16 mouse cellular contexts compared by ENCODE assay signal in genomic region chr17:31606424-31606823, GRCm38 (mm10). TPM values are rescaled to one million over a fixed set of nuclear protein-coding genes. Genes with fewer than 3 reads are reported as not detected.
DNase-seq lines count a peak whose midpoint lies in the region; ATAC-seq and TF ChIP-seq lines count a peak whose summit lies in the region.
"Had no signal": no experiment of that assay in that cellular context is flagged by ENCODE, and none has a peak within 500 bp of the region (broad histone marks: within the 10 kb centered on the region; RNA-seq: fewer than 3 reads in every experiment).

No protein-coding gene starts in this region.

- TF ChIP-seq CTCF in left cerebral cortex, adult 2 months (IDR thresholded peaks at IDR 0.05) = peak; percentile 41
- TF ChIP-seq CTCF in stomach, postnatal 0 days (IDR thresholded peaks at IDR 0.05; ENCODE audit: low read depth) = peak; percentile 54

- ATAC-seq in CD4-positive, CD25-positive, alpha-beta regulatory T cell, adult 4 months = no peak
- ATAC-seq in stomach, postnatal 0 days (ENCODE audit: low FRiP score, low TSS enrichment) = no peak
- no peak for ATAC-seq in kidney, embryonic 14.5 days (ENCODE audit: low FRiP score, low TSS enrichment)

- WGBS in stomach, postnatal 0 days = 83% methylated on average over 7 of the region's 7 CpGs
- 83% methylated on average over 7 of the region's 7 CpGs for WGBS in kidney, embryonic 14.5 days

- H3K27ac ChIP-seq in left cerebral cortex, adult 2 months = no peak overlapping the region
- no peak overlapping the region for H3K27ac ChIP-seq in stomach, postnatal 0 days (replicated peaks)
- no peak overlapping the region for H3K27ac ChIP-seq in kidney, embryonic 14.5 days (ENCODE audit: low read depth, low read length)
- H3K27ac ChIP-seq: embryonic facial prominence, embryonic 10.5 days; heart, embryonic 15.5 days; hindbrain, embryonic 12.5 days; liver, embryonic 13.5 days had no signal

- no peak overlapping the region for H3K4me2 ChIP-seq in stomach, postnatal 0 days (replicated peaks; ENCODE audit: low read depth)
- H3K4me2 ChIP-seq in kidney, embryonic 14.5 days (replicated peaks; ENCODE audit: low read depth, low read length) = no peak overlapping the region
- H3K4me2 ChIP-seq: heart, embryonic 15.5 days; hindbrain, embryonic 12.5 days; liver, embryonic 13.5 days had no signal

- H3K9me3 ChIP-seq in stomach, postnatal 0 days (ENCODE audit: control insufficient read depth, low read length) = no peaks in the 10 kb centered on the region
- no peaks in the 10 kb centered on the region for H3K9me3 ChIP-seq in kidney, embryonic 14.5 days (ENCODE audit: control insufficient read depth, low read length)
- H3K9me3 ChIP-seq: embryonic facial prominence, embryonic 10.5 days; heart, embryonic 15.5 days; hindbrain, embryonic 12.5 days; liver, embryonic 13.5 days; megakaryocyte, embryonic 14.5 days had no signal

- peaks cover 16% of the 10 kb centered on the region for H3K36me3 ChIP-seq in stomach, postnatal 0 days (ENCODE audit: control insufficient read depth, insufficient read depth, low read length)
- H3K36me3 ChIP-seq in kidney, embryonic 14.5 days (ENCODE audit: control insufficient read depth, insufficient read depth, low read length) = peaks cover 35% of the 10 kb centered on the region

- intact Hi-C loops in left cerebral cortex, adult 2 months (cut with DNase I) = no loop called here

- H3K4me1 ChIP-seq in stomach, postnatal 0 days (replicated peaks; ENCODE audit: control insufficient read depth, insufficient read depth) = no peaks in the 10 kb centered on the region
- no peaks in the 10 kb centered on the region for H3K4me1 ChIP-seq in kidney, embryonic 14.5 days (ENCODE audit: control insufficient read depth, insufficient read depth, low read length)
- H3K4me1 ChIP-seq: embryonic facial prominence, embryonic 10.5 days; hindbrain, embryonic 12.5 days; megakaryocyte, embryonic 14.5 days had no signal

- DNase-seq in CD4-positive, CD25-positive, alpha-beta regulatory T cell, adult 2 months (ENCODE audit: low read depth, low spot score) = peak; percentile 22
- no peak for DNase-seq in left cerebral cortex, adult 2 months (ENCODE audit: extremely low spot score in 1 of 2, low spot score in 2 of 2)
- DNase-seq in left cerebral cortex, adult 18-20 months (ENCODE audit: low spot score in 2 of 2) = no peak
- DNase-seq in right cerebral cortex, postnatal 4 days = peak; percentile 32
- no peak for DNase-seq in right cerebral cortex, postnatal 36 days (ENCODE audit: low spot score in 2 of 2)
- no peak for DNase-seq in stomach, postnatal 0 days (ENCODE audit: low spot score)
- DNase-seq: cerebellum, adult 9-10 months; liver, embryonic 13.5 days; right cerebral cortex, adult 18-20 months had no signal

- H3K4me3 ChIP-seq in left cerebral cortex, adult 2 months = no peak overlapping the region
- H3K4me3 ChIP-seq in stomach, postnatal 0 days (ENCODE audit: low read depth, low read length) = no peak overlapping the region
- no peak overlapping the region for H3K4me3 ChIP-seq in kidney, embryonic 14.5 days (ENCODE audit: low read length)
- H3K4me3 ChIP-seq: embryonic facial prominence, embryonic 10.5 days; heart, embryonic 15.5 days; hindbrain, embryonic 12.5 days; liver, embryonic 13.5 days; megakaryocyte, embryonic 14.5 days had no signal

- no peaks in the 10 kb centered on the region for H3K27me3 ChIP-seq in stomach, postnatal 0 days (ENCODE audit: control insufficient read depth, insufficient read depth, low read length)
- no peaks in the 10 kb centered on the region for H3K27me3 ChIP-seq in kidney, embryonic 14.5 days (ENCODE audit: control insufficient read depth, insufficient read depth, low read length)
- H3K27me3 ChIP-seq: heart, embryonic 15.5 days; hindbrain, embryonic 12.5 days; liver, embryonic 13.5 days had no signal

- H3K9ac ChIP-seq in stomach, postnatal 0 days (ENCODE audit: low read length) = no peak overlapping the region
- no peak overlapping the region for H3K9ac ChIP-seq in kidney, embryonic 14.5 days (ENCODE audit: low read depth, low read length)
- H3K9ac ChIP-seq: heart, embryonic 15.5 days; hindbrain, embryonic 12.5 days; liver, embryonic 13.5 days had no signal

- TF ChIP-seq EP300 in stomach, postnatal 0 days (optimal IDR thresholded peaks at IDR 0.05) = no peak

RNA-seq across cellular contexts. Expression of gene Cbs, which starts 30.6 kb away (rescaled TPM):
- polyA plus RNA-seq in CD4-positive, CD25-positive, alpha-beta regulatory T cell, adult 4 months (2017; shearing (Covaris generic)) = under 1 TPM in 1 of 2 experiments, not detected in 1; 0.61 TPM
- 10 to 100 TPM; 46.7 to 51.6 TPM for total RNA-seq in left cerebral cortex, adult 2 months (2021)
- 10 to 100 TPM; 36.4 to 37.2 TPM for total RNA-seq in left cerebral cortex, adult 18-20 months (2021)
- 0.83 and 1.2 TPM in 2 replicates for polyA plus RNA-seq in stomach, postnatal 0 days (2015; fragmentation: Nextera tagmentation; extraction: Ambion mirVana)
- polyA plus RNA-seq in kidney, embryonic 14.5 days (2014; fragmentation: Nextera tagmentation; extraction: Ambion mirVana) = 2.1 and 2.7 TPM in 2 replicates
- total RNA-seq: monocyte, adult 5-6 weeks had no signal

RNA-seq across cellular contexts. Expression of gene Pknox1, which starts 41.9 kb away (rescaled TPM):
- 10 to 100 TPM; 48.3 to 58.9 TPM for polyA plus RNA-seq in CD4-positive, CD25-positive, alpha-beta regulatory T cell, adult 4 months (2017; shearing (Covaris generic))
- 10 to 100 TPM; 14.3 to 16.2 TPM for total RNA-seq in left cerebral cortex, adult 2 months (2021)
- total RNA-seq in left cerebral cortex, adult 18-20 months (2021) = 10 to 100 TPM; 15.5 to 16.7 TPM
- 9.5 and 9.8 TPM in 2 replicates for polyA plus RNA-seq in stomach, postnatal 0 days (2015; fragmentation: Nextera tagmentation; extraction: Ambion mirVana)
- 27.1 and 44.0 TPM in 2 replicates for polyA plus RNA-seq in kidney, embryonic 14.5 days (2014; fragmentation: Nextera tagmentation; extraction: Ambion mirVana)

RNA-seq across cellular contexts. Expression of gene U2af1, which starts 52.3 kb away (rescaled TPM):
- polyA plus RNA-seq in CD4-positive, CD25-positive, alpha-beta regulatory T cell, adult 4 months (2017; shearing (Covaris generic)) = 100 to 1,000 TPM in 1 of 2 experiments, 10 to 100 TPM in 1; 53.7 to 103 TPM
- total RNA-seq in left cerebral cortex, adult 2 months (2021) = 100 to 1,000 TPM; 117 to 119 TPM
- 100 to 1,000 TPM; 118 to 119 TPM for total RNA-seq in left cerebral cortex, adult 18-20 months (2021)
- 155 and 161 TPM in 2 replicates for polyA plus RNA-seq in stomach, postnatal 0 days (2015; fragmentation: Nextera tagmentation; extraction: Ambion mirVana)
- polyA plus RNA-seq in kidney, embryonic 14.5 days (2014; fragmentation: Nextera tagmentation; extraction: Ambion mirVana) = 195 and 380 TPM in 2 replicates

Comparison
In these comparisons a context has a peak if more than half of its experiments do, and no peak if none do; other contexts are left out.
1. DNase-seq: peak in CD4-positive, CD25-positive, alpha-beta regulatory T cell, adult 2 months (single experiment) and right cerebral cortex, postnatal 4 days (single experiment); none in left cerebral cortex, adult 2 months (0 of 2), left cerebral cortex, adult 18-20 months (0 of 2), right cerebral cortex, postnatal 36 days (0 of 2) and stomach, postnatal 0 days (single experiment).